Mouse (Mus musculus) ES-Bruce4 (cell line): ENCODE measurements around the gene Pcbp2. TPM values are rescaled to one million over a fixed set of nuclear protein-coding genes. Genes with fewer than 3 reads are reported as not detected.

Source experiments
- H3K27ac ChIP-seq: 2 replicates; pipeline ENCODE4 v1.5.1; 2012; ENCODE audit warnings: low read length, inconsistent platforms; ENCODE audit not compliant: insufficient read depth
- H3K27me3 ChIP-seq: 2 replicates; pipeline ENCODE4 v1.6.1; 2012; ENCODE audit warnings: mild to moderate bottlenecking, low read length, inconsistent platforms; ENCODE audit not compliant: control insufficient read depth, poor library complexity, insufficient read depth, severe bottlenecking
- H3K36me3 ChIP-seq: 2 replicates; pipeline ENCODE4 v1.6.1; 2012; ENCODE audit warnings: inconsistent platforms, mild to moderate bottlenecking, low read length, moderate library complexity; ENCODE audit not compliant: control insufficient read depth, poor library complexity, insufficient read depth, severe bottlenecking
- H3K4me1 ChIP-seq: one replicate; pipeline ENCODE4 v1.8.1; 2011; ENCODE audit warnings: low read length; ENCODE audit not compliant: control insufficient read depth, insufficient read depth
- H3K4me3 ChIP-seq: 2 replicates; pipeline ENCODE4 v1.5.1; 2011; ENCODE audit warnings: low read depth, mild to moderate bottlenecking, low read length
- H3K9ac ChIP-seq: 2 replicates; pipeline ENCODE4 v1.6.1; 2012; ENCODE audit warnings: low read depth, mild to moderate bottlenecking, inconsistent platforms; ENCODE audit not compliant: poor library complexity, severe bottlenecking
- H3K9me3 ChIP-seq: replicated peaks from 2 replicates; pipeline ENCODE4 v1.6.1; 2012; ENCODE audit warnings: mild to moderate bottlenecking, low read length, inconsistent platforms; ENCODE audit not compliant: control insufficient read depth, poor library complexity, insufficient read depth, severe bottlenecking
- CTCF ChIP-seq: IDR thresholded peaks from one replicate; pipeline ENCODE4 v1.8.1; 2011; ENCODE audit warnings: low read depth, low read length
- EP300 ChIP-seq: IDR thresholded peaks from 2 replicates; pipeline ENCODE4 v1.6.1; 2011; ENCODE audit warnings: low read depth, low read length; ENCODE audit not compliant: insufficient read depth
- POLR2A ChIP-seq: IDR thresholded peaks from one replicate; pipeline ENCODE4 v1.8.1; 2011; ENCODE audit warnings: low read length; ENCODE audit not compliant: insufficient read depth
- polyA plus RNA-seq: library from polyadenylated mRNA; stranded (reverse); fragments of >200 nt; gene quantifications from 2 replicates; pipeline ENCODE4 v1.2.4, GENCODE M21; 2011; ENCODE audit warnings: low read depth; ENCODE audit not compliant: missing spikeins, insufficient read depth, insufficient read length

The Pcbp2 gene
- polyA plus RNA-seq, 1 experiment: 1,129 TPM

DNA sequence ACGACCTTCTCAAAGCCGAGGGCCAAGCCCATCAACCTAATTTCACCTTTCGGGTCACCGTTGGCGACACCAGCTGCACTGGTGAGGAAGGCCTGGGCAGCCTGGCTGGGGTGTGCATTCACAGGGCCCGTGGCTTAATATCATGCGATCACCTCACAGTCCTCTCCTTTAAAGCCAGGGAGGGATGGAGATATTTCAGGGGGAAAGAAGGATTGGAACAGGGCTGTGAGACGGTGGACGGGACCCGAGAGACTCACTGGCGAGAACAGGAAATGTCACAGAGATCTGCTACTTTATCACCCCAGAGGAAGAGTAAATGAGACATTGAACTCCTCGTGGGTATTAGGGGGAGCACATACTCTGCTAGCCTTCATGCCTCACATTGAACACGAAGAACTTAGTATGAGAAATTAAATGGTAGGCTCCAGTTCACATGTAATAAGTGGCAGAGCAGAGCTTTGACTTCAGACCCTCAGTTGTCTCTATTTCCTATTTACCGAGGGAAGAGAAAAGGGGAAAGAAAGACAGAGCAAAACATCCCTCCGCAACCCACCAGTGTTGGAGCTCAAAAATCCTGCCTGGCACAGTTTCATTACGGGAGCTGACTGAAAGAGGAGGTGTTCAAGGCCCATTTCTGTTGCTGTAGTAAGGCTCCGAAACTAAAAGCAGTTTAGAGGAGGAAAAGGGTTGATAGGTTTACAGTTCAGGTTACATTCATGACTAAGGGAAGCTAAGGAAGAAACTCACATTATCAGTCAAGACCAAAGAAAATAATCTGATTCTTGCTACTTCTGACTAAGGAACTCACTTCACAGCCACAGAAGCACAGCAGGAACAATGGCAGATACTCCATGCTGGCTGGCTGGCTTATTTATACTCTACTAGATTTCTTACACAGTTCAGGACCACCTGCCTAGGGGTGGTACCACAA, 49.1 kb downstream of the Pcbp2 start:
- TF ChIP-seq POLR2A (no peak), EP300 (no peak), CTCF (no peak)
- no peak overlapping the region for H3K27ac ChIP-seq

DNA sequence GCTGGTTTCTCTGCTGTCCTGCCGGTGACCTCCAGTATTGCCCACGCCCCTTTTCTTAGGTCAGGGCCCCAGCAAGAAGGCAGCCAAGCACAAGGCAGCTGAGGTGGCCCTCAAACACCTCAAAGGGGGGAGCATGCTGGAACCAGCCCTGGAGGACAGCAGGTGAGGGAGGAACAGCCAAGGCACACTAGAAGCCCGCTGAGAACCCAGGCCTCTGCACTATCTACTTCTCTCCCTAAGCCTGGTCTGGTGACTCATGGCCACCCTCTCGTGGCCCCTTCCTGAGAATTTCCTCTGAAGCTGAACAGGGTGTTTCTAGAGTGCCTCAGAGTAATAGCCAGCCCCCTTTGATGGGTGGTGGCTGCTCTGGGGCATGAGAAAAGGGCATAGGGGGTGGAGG, 50.1 kb downstream of the Pcbp2 start:
- Histone ChIP-seq H3K9ac (peak overlapping the region; percentile 68; the same call in 1 of the 2 replicates), H3K9me3 (no peaks in the 10 kb centered on the region), H3K4me3 (no peak overlapping the region), H3K27me3 (no peaks in the 10 kb centered on the region), H3K4me1 (peaks cover 3% of the 10 kb centered on the region), H3K36me3 (peaks cover 7% of the 10 kb centered on the region; the same call in 1 of the 2 replicates), H3K27ac (no peak overlapping the region)
- TF ChIP-seq EP300 (no peak), POLR2A (no peak), CTCF (no peak)

More for the DNA sequence above, 49.1 kb downstream of the Pcbp2 start:
- Histone ChIP-seq H3K9me3 (no peaks in the 10 kb centered on the region), H3K4me1 (peaks cover 3% of the 10 kb centered on the region), H3K36me3 (peaks cover 7% of the 10 kb centered on the region; the same call in 1 of the 2 replicates), H3K4me3 (peak overlapping the region; percentile 95), H3K9ac (peak overlapping the region; percentile 68), H3K27me3 (no peaks in the 10 kb centered on the region)

DNA sequence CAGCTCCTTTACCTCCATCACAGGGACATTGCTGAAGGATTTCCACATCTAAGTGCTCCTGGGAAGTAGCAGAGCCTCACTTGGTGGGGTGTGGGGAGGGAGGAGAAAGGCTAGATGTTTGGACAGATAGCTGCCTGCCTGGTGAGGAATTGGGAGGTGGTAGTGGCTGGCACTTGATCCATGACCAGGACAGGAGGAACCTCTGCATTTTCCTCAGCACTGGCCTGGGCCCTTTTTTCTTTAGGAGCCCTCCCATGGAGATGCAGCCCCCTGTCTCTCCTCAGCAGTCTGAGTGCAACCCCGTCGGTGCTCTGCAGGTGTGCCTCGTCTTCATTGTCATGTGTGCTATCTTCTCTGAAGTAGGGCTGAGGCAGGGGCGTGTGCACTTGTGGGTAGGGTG, 51.1 kb downstream of the Pcbp2 start:
- Histone ChIP-seq H3K27me3 (no peaks in the 10 kb centered on the region), H3K9me3 (no peaks in the 10 kb centered on the region), H3K36me3 (peaks cover 7% of the 10 kb centered on the region; the same call in 1 of the 2 replicates), H3K9ac (no peak overlapping the region), H3K4me3 (no peak overlapping the region), H3K4me1 (no peaks in the 10 kb centered on the region), H3K27ac (no peak overlapping the region)
- TF ChIP-seq EP300 (no peak), POLR2A (no peak), CTCF (no peak)

DNA sequence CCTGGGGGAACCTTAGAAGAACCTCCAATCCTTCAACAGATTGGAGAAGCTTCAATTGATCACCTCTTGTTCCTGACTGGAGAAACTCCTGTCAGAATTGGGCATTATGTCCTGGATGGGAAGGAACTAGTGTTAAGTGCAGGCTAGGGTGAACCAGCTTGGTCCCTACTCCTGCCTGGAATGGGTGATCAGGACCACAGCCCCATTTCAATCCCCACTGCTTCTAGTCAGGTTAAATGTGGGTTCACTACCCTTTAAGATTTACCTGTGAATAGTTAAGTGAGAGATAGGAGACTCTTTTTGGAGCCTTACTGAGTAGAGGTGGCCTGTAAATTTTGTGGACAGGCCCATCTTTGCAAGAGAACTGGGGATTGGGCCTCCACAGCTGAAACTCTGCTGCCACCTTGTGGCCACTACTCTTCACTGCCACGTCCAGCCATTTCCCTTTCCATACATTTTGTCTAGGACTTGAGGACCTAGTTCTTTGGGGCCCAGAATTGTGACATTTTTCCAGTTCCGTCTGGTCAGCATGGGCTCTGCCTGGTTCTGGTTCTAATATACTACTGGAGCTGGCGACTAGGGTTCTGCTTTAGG, 54.6 kb downstream of the Pcbp2 start, which contains the start of gene Npff:
TSS of gene Npff (minus strand) at position 51 of the 594 bp plus-strand sequence.
- H3K4me3 ChIP-seq: no peak within 1 kb of the TSS
- no peaks in the 10 kb centered on the region for H3K27me3 ChIP-seq
- TF ChIP-seq CTCF: peak; percentile 96
- TF ChIP-seq EP300: no peak
- TF ChIP-seq POLR2A: no peak
- no peak within 1 kb of the TSS for H3K9ac ChIP-seq
- H3K36me3 ChIP-seq: peaks cover 7% of the 10 kb centered on the region; the same call in 1 of the 2 replicates
- no peaks in the 10 kb centered on the region for H3K9me3 ChIP-seq
- H3K4me1 ChIP-seq: no peaks in the 10 kb centered on the region
- no peak within 1 kb of the TSS for H3K27ac ChIP-seq

DNA sequence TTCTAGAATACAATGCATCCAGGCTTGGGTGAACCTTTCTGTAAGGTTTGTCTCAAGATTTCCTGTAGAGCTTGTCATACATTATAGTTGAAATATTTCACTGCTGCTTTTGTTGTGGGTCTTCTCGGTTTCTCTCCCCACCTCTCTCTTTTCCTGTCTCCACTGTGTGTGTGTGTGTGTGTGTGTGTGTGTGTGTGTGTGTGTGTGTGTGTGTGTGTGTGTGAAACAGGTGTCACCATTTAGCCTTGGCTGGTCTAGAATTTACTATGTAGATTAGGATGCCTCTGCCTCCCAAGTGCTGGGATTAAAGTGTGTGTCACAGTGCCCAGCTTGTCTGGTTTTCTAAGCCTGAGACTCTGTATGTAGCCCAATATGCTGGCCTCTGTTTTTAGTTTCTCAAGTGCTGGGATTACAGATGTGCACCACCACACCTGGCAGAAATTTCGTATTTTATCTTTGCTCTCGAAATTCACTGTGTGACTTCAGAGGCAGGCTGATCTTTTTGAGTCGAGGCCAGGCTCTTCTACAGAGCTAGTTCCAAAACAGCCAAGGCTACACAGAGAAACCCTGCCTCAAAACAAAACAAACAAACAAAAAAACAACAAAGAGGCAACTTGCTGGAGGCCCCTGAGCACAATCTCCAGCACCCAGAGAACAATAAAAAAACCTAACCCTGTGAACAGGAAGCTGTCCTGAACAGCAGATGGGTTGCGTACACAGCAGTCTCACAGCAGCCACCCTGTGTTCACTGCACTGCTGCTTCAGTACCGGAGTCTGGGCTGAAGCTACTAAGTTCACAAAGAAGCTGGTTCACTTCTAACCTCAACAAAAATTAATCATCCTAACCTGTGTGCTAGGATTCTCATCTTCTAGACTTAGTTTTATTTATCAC, 56.0 kb downstream of the Pcbp2 start:
- H3K9ac ChIP-seq: no peak overlapping the region
- H3K27ac ChIP-seq: no peak overlapping the region
- no peaks in the 10 kb centered on the region for H3K27me3 ChIP-seq
- H3K9me3 ChIP-seq: no peaks in the 10 kb centered on the region
- TF ChIP-seq CTCF: no peak
- TF ChIP-seq EP300: no peak
- H3K4me3 ChIP-seq: no peak overlapping the region
- peaks cover 7% of the 10 kb centered on the region; the same call in 1 of the 2 replicates for H3K36me3 ChIP-seq
- no peaks in the 10 kb centered on the region for H3K4me1 ChIP-seq
